Mouse (Mus musculus) hindbrain, embryonic 11.5 days (tissue): ENCODE results near the gene Eef1a2. TPM values are rescaled to one million over a fixed set of nuclear protein-coding genes. Genes with fewer than 3 reads are reported as not detected.

Experiments used
- ATAC-seq: fragments of 200-750 bp; cut with Nextera tagmentation; 2 replicates; pipeline ENCODE4 v1.8.0; 2017; ENCODE audit warnings: mild to moderate bottlenecking, moderate TSS enrichment, moderate library complexity; ENCODE audit not compliant: low FRiP score
- DNase-seq: peaks from one replicate; pipeline ENCODE4 v3.0.0-alpha.2; 2015; ENCODE audit warnings: low spot score
- H3K27ac ChIP-seq: fragments of 300-500 bp; sonication (generic); 2 replicates; pipeline ENCODE4 v1.5.1; 2014; ENCODE audit warnings: mild to moderate bottlenecking, low read depth, low read length
- H3K27me3 ChIP-seq: fragments of 300-500 bp; sonication (generic); 2 replicates; pipeline ENCODE4 v1.6.1; 2014; ENCODE audit warnings: mild to moderate bottlenecking, low read length, moderate library complexity, mixed read lengths; ENCODE audit not compliant: control insufficient read depth, insufficient read depth
- H3K36me3 ChIP-seq: fragments of 300-500 bp; sonication (generic); 2 replicates; pipeline ENCODE4 v1.6.1; 2014; ENCODE audit warnings: mild to moderate bottlenecking, low read length, moderate library complexity, mixed read lengths; ENCODE audit not compliant: control insufficient read depth, insufficient read depth
- H3K4me1 ChIP-seq: fragments of 300-500 bp; sonication (generic); replicated peaks from 2 replicates; pipeline ENCODE4 v1.6.1; 2014; ENCODE audit warnings: low read length, mixed read lengths; ENCODE audit not compliant: control insufficient read depth, insufficient read depth
- H3K4me2 ChIP-seq: fragments of 300-500 bp; sonication (generic); replicated peaks from 2 replicates; pipeline ENCODE4 v1.6.1; 2014; ENCODE audit warnings: mild to moderate bottlenecking, low read depth, low read length
- H3K4me3 ChIP-seq: fragments of 300-500 bp; sonication (generic); 2 replicates; pipeline ENCODE4 v1.5.1; 2014; ENCODE audit warnings: low read depth, low read length
- H3K9ac ChIP-seq: fragments of 300-500 bp; sonication (generic); 2 replicates; pipeline ENCODE4 v1.6.1; 2014; ENCODE audit warnings: low read depth, low read length
- H3K9me3 ChIP-seq: fragments of 300-500 bp; sonication (generic); 2 replicates; pipeline ENCODE4 v1.6.1; 2016; ENCODE audit warnings: low read length; ENCODE audit not compliant: control insufficient read depth
- WGBS: fragments of 180-500 bp; shearing (Covaris S2); extraction: QIAGEN DNeasy Blood & Tissue Kit; methylation state at CpG from one replicate; pipeline ENCODE4 v1.1.7; 2014; 5-methylcytosine and 5-hydroxymethylcytosine counted together
- polyA plus RNA-seq: library from polyadenylated mRNA; unstranded; fragments of >200 nt; fragmentation: Nextera tagmentation; extraction: Ambion mirVana; gene quantifications from 2 replicates; pipeline ENCODE4 v1.2.1, GENCODE M21; 2014

Gene Eef1a2
- polyA plus RNA-seq: 1.3 and 1.5 TPM in 2 replicates

GRCm38 (mm10) chr2:181156248-181157121, at the start of gene Eef1a2:
Eef1a2 (minus strand) TSS chr2:181157014.
- no peaks in the 10 kb centered on the region; the same call in none of the 2 replicates for H3K4me1 ChIP-seq
- H3K27me3 ChIP-seq: peaks cover 21% of the 10 kb centered on the region
- DNase-seq: peak; percentile 51
- peak within 1 kb of the TSS; percentile 62 for H3K9ac ChIP-seq
- peak within 1 kb of the TSS; percentile 57 for H3K4me2 ChIP-seq
- peak; percentile 50 for ATAC-seq
- WGBS: 3% methylated on average over 55 of the region's 55 CpGs
- no peaks in the 10 kb centered on the region for H3K9me3 ChIP-seq
- no peaks in the 10 kb centered on the region for H3K36me3 ChIP-seq
- peak within 1 kb of the TSS; percentile 48 for H3K27ac ChIP-seq
- peak within 1 kb of the TSS; percentile 33 for H3K4me3 ChIP-seq

DNA sequence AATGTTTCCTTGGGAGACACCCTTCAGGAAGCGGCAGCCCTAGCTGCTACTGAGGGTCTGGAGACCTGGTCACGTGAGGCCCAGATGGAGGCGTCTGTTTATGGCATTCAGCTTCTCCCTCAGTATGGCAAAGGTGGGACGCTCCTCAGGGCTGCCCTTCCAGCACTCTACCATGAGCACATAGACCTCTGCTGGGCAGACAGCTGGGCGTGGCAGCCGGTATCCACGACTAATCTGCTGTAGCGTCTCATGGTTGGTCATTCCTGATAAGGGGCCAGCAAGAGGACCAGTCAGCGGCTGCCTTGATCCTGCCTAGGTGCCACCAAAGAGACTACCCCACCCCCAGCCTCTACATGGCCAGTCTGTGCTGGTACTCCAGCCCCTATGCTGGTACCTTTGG, 49.3 kb upstream of the Eef1a2 start:
- DNase-seq: no peak
- Histone ChIP-seq H3K4me3 (no peak overlapping the region), H3K27me3 (peaks cover 4% of the 10 kb centered on the region; the same call in 1 of the 2 replicates), H3K9ac (no peak overlapping the region), H3K36me3 (no peaks in the 10 kb centered on the region), H3K4me2 (no peak overlapping the region), H3K27ac (no peak overlapping the region), H3K9me3 (no peaks in the 10 kb centered on the region), H3K4me1 (no peaks in the 10 kb centered on the region)
- WGBS: 78% methylated on average over 9 of the region's 9 CpGs
- no peak for ATAC-seq

GRCm38 (mm10) chr2:181205678-181206077, 48.9 kb upstream of the Eef1a2 start:
- H3K4me3 ChIP-seq: no peak overlapping the region
- 83% methylated on average over 5 of the region's 5 CpGs for WGBS
- no peak for ATAC-seq
- H3K4me2 ChIP-seq: no peak overlapping the region
- H3K4me1 ChIP-seq: no peaks in the 10 kb centered on the region
- no peak for DNase-seq
- H3K27me3 ChIP-seq: 0 out of 2 replicates have a peak, but pooled peaks cover 2% of the 10 kb centered on the region
- H3K9me3 ChIP-seq: no peaks in the 10 kb centered on the region
- H3K27ac ChIP-seq: no peak overlapping the region
- H3K36me3 ChIP-seq: no peaks in the 10 kb centered on the region
- H3K9ac ChIP-seq: no peak overlapping the region

DNA sequence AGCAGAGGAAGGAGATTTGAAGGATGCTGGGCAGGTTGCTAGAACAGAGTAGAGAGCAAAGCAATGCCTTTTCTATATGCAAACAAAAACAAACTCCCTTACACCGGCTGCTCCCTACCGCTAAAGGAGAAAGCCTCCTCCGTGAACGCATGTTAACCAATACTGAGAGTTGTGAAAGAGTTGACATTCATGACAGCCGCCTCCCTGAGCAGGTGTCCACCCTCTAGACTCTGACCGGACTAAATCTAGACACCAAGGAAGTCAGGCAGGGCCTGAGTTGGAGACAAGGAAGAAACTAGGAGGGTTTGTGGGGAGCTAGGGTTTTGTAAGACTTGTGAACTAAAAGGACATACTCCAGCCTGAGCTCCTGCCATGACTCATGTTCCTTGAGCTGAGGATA, 46.1 kb upstream of the Eef1a2 start:
- Histone ChIP-seq H3K27me3 (no peaks in the 10 kb centered on the region), H3K36me3 (no peaks in the 10 kb centered on the region), H3K9me3 (no peaks in the 10 kb centered on the region), H3K4me2 (no peak overlapping the region), H3K4me1 (no peaks in the 10 kb centered on the region), H3K4me3 (no peak overlapping the region), H3K9ac (no peak overlapping the region), H3K27ac (no peak overlapping the region)
- WGBS: 89% methylated on average over 6 of the region's 6 CpGs
- DNase-seq: no peak
- no peak for ATAC-seq

GRCm38 (mm10) chr2:181202422-181202821, 45.6 kb upstream of the Eef1a2 start, which contains the start of gene Ptk6:
Ptk6 (minus strand) TSS chr2:181202789.
- Histone ChIP-seq H3K27me3 (no peaks in the 10 kb centered on the region), H3K4me2 (no peak within 1 kb of the TSS), H3K9ac (no peak within 1 kb of the TSS), H3K4me3 (no peak within 1 kb of the TSS), H3K9me3 (no peaks in the 10 kb centered on the region), H3K36me3 (no peaks in the 10 kb centered on the region), H3K27ac (no peak within 1 kb of the TSS), H3K4me1 (no peaks in the 10 kb centered on the region)
- ATAC-seq (no peak), DNase-seq (no peak)
- 94% methylated on average over 3 of the region's 3 CpGs for WGBS

GRCm38 (mm10) chr2:181201606-181202005, 44.8 kb upstream of the Eef1a2 start:
- Histone ChIP-seq H3K36me3 (no peaks in the 10 kb centered on the region), H3K9ac (no peak overlapping the region), H3K4me2 (no peak overlapping the region), H3K27ac (no peak overlapping the region), H3K27me3 (no peaks in the 10 kb centered on the region), H3K4me3 (no peak overlapping the region), H3K9me3 (no peaks in the 10 kb centered on the region), H3K4me1 (no peaks in the 10 kb centered on the region)
- no peak for DNase-seq
- ATAC-seq: no peak
- 74% methylated on average over 3 of the region's 3 CpGs for WGBS

- H3K4me2 ChIP-seq: no peak overlapping the region
- no peak overlapping the region for H3K9ac ChIP-seq
- H3K27ac ChIP-seq: no peak overlapping the region
- no peaks in the 10 kb centered on the region for H3K36me3 ChIP-seq
- no peaks in the 10 kb centered on the region for H3K27me3 ChIP-seq
- H3K4me1 ChIP-seq: no peaks in the 10 kb centered on the region
- H3K9me3 ChIP-seq: no peaks in the 10 kb centered on the region
- no peak overlapping the region for H3K4me3 ChIP-seq
- 92% methylated on average over 4 of the region's 4 CpGs for WGBS
- no peak for ATAC-seq
- no peak for DNase-seq
These were observed 40.0 kb upstream of the Eef1a2 start for GRCm38 (mm10) chr2:181196628-181197300.

DNA sequence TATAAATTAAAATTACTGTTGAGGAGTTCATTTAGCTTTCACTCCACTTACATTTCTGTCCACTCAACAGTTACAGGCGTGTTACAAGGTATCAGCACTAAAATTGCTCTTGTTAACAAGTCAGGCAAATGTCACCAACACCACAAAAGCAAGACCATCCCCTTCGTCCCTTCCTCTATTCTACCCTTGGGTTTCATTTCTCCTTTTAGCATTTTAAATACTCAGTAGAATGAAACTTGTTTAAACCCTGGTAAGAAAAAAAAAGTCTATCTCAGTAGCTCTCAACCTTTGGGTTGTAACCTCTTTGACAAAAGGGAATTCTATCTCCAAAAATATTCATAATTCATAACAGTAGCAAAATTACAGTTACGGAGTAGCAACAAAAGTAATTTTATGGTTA, 36.2 kb upstream of the Eef1a2 start:
- no peak for ATAC-seq

More for the DNA sequence above, 36.2 kb upstream of the Eef1a2 start:
- H3K4me3 ChIP-seq: no peak overlapping the region
- no peak overlapping the region for H3K4me2 ChIP-seq
- no peaks in the 10 kb centered on the region for H3K27me3 ChIP-seq
- no peak overlapping the region for H3K27ac ChIP-seq
- H3K36me3 ChIP-seq: no peaks in the 10 kb centered on the region
- H3K9me3 ChIP-seq: no peaks in the 10 kb centered on the region
- 84% methylated on average over 3 of the region's 3 CpGs for WGBS
- DNase-seq: no peak
- H3K4me1 ChIP-seq: peaks cover 3% of the 10 kb centered on the region
- H3K9ac ChIP-seq: no peak overlapping the region
